Mouse (Mus musculus) left cerebral cortex, adult 9 months (tissue): ENCODE measurements around the gene Pfn5.
"Not testable (repeated sequence)": the region's sequence is repeated elsewhere in the genome, so short reads cannot be mapped to it uniquely, and the experiment has no call there.

Source experiments
- DNase-seq, 2 experiments: peaks; one replicate each; pipeline ENCODE4 v3.0.0; 2022; ENCODE audit warnings: low spot score in 2 of 2

Gene Pfn5

GRCm38 (mm10) chrX:95557887-95558286 is at the start of gene Pfn5, which contains the start of gene Asb12:
TSS of gene Pfn5 (plus strand) at chrX:95558104.
TSS of gene Asb12 (minus strand) at chrX:95557987.
- DNase-seq, result no peak

- DNase-seq, result no peak
Measured at GRCm38 (mm10) chrX:95523883-95524282, 34.0 kb upstream of the Pfn5 start.

GRCm38 (mm10) chrX:95525166-95525565 is 32.7 kb upstream of the Pfn5 start:
- DNase-seq, result no peak

GRCm38 (mm10) chrX:95535493-95535892 is 22.4 kb upstream of the Pfn5 start:
- not testable (repeated sequence) for DNase-seq

GRCm38 (mm10) chrX:95554321-95554720 is 3.6 kb upstream of the Pfn5 start:
- DNase-seq, result no peak

- DNase-seq, result no peak
Measured at GRCm38 (mm10) chrX:95600609-95601008, 42.7 kb downstream of the Pfn5 start.
